Mouse (Mus musculus) limb, embryonic 13.5 days (tissue): ENCODE measurements around the gene Taf6l. TPM values are rescaled to one million over a fixed set of nuclear protein-coding genes. Genes with fewer than 3 reads are reported as not detected.

ENCODE experiments used
- ATAC-seq: fragments of 200-750 bp; cut with Nextera tagmentation; 2 replicates; pipeline ENCODE4 v1.8.0; 2017; ENCODE audit warnings: low read depth, moderate number of reproducible peaks, moderate TSS enrichment; ENCODE audit not compliant: low FRiP score
- H3K27ac ChIP-seq: fragments of 300-500 bp; sonication (generic); 2 replicates; pipeline ENCODE4 v1.5.1; 2015; ENCODE audit warnings: inconsistent platforms, mild to moderate bottlenecking, moderate library complexity
- H3K27me3 ChIP-seq: fragments of 300-500 bp; sonication (generic); 2 replicates; pipeline ENCODE4 v1.6.1; 2015; ENCODE audit warnings: mild to moderate bottlenecking, inconsistent platforms
- H3K36me3 ChIP-seq: fragments of 300-500 bp; sonication (generic); 2 replicates; pipeline ENCODE4 v1.6.1; 2015; ENCODE audit warnings: inconsistent platforms, mild to moderate bottlenecking, moderate library complexity
- H3K4me1 ChIP-seq: fragments of 300-500 bp; sonication (generic); 2 replicates; pipeline ENCODE4 v1.6.1; 2015; ENCODE audit warnings: inconsistent platforms
- H3K4me2 ChIP-seq: fragments of 300-500 bp; sonication (generic); replicated peaks from 2 replicates; pipeline ENCODE4 v1.6.1; 2015; ENCODE audit warnings: inconsistent platforms, mild to moderate bottlenecking, moderate library complexity
- H3K4me3 ChIP-seq: fragments of 300-500 bp; sonication (generic); 2 replicates; pipeline ENCODE4 v1.5.1; 2015; ENCODE audit warnings: moderate library complexity, mild to moderate bottlenecking, inconsistent platforms
- H3K9ac ChIP-seq: fragments of 300-500 bp; sonication (generic); 2 replicates; pipeline ENCODE4 v1.6.1; 2015; ENCODE audit warnings: mild to moderate bottlenecking, inconsistent platforms
- H3K9me3 ChIP-seq: fragments of 300-500 bp; sonication (generic); 2 replicates; pipeline ENCODE4 v1.6.1; 2016; ENCODE audit warnings: inconsistent platforms
- WGBS: fragments of 180-500 bp; shearing (Covaris S2); methylation state at CpG from one replicate; pipeline ENCODE4 v1.1.7; 2015; 5-methylcytosine and 5-hydroxymethylcytosine counted together
- polyA plus RNA-seq: library from polyadenylated mRNA; unstranded; fragments of >200 nt; fragmentation: Nextera tagmentation; extraction: Ambion mirVana; gene quantifications from 2 replicates; pipeline ENCODE4 v1.2.1, GENCODE M21; 2015

The Taf6l gene
- polyA plus RNA-seq, result 31.9 and 32.8 TPM in 2 replicates

GRCm38 (mm10) chr19:8786008-8786781 is at the start of gene Taf6l:
Taf6l (minus strand) TSS chr19:8786417.
- Histone ChIP-seq H3K4me2 (peak within 1 kb of the TSS; percentile 74), H3K4me3 (peak within 1 kb of the TSS; percentile 73), H3K9ac (peak within 1 kb of the TSS; percentile 64), H3K27ac (peak within 1 kb of the TSS; percentile 81), H3K36me3 (peaks cover 40% of the 10 kb centered on the region), H3K4me1 (peaks cover 8% of the 10 kb centered on the region), H3K9me3 (no peaks in the 10 kb centered on the region), H3K27me3 (no peaks in the 10 kb centered on the region)
- WGBS, result 1% methylated on average over 31 of the region's 32 CpGs
- ATAC-seq, result peak; percentile 99

GRCm38 (mm10) chr19:8832971-8833370 is 46.8 kb upstream of the Taf6l start:
- Histone ChIP-seq H3K9me3 (no peaks in the 10 kb centered on the region), H3K9ac (no peak overlapping the region), H3K27me3 (no peaks in the 10 kb centered on the region), H3K4me1 (peaks cover under 1% of the 10 kb centered on the region), H3K36me3 (peaks cover 78% of the 10 kb centered on the region), H3K27ac (no peak overlapping the region), H3K4me2 (no peak overlapping the region), H3K4me3 (no peak overlapping the region)
- 96% methylated on average over 4 of the region's 4 CpGs for WGBS
- no peak for ATAC-seq

DNA sequence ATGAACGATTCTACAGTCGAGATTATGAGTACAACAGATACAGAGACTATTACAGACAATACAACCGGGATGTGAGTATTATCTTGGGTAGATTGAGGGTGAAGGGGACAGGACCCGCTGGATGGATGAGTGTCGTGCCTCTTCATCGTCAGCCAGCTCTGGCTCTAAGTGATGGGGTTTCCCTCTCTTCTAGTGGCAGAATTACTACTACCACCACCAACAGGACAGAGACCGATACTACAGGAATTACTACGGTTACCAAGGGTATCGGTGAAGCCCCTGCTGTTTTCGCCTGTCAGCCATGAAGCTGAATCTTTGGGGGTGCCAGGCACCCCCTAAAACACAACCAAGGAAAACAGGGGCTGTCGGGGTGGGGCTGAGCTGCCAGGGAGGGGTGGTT is 45.0 kb upstream of the Taf6l start:
- H3K4me3 ChIP-seq, result no peak overlapping the region
- H3K4me2 ChIP-seq, result no peak overlapping the region
- H3K4me1 ChIP-seq, result no peaks in the 10 kb centered on the region
- peaks cover 96% of the 10 kb centered on the region for H3K36me3 ChIP-seq
- H3K27me3 ChIP-seq, result no peaks in the 10 kb centered on the region
- WGBS, result 84% methylated on average over 11 of the region's 11 CpGs
- no peaks in the 10 kb centered on the region for H3K9me3 ChIP-seq
- no peak overlapping the region for H3K9ac ChIP-seq
- no peak overlapping the region for H3K27ac ChIP-seq
- no peak for ATAC-seq

- no peak overlapping the region for H3K4me3 ChIP-seq
- H3K27me3 ChIP-seq, result no peaks in the 10 kb centered on the region
- no peak overlapping the region for H3K4me2 ChIP-seq
- H3K27ac ChIP-seq, result no peak overlapping the region
- 92% methylated on average over 8 of the region's 8 CpGs for WGBS
- no peak overlapping the region for H3K9ac ChIP-seq
- no peak for ATAC-seq
- peaks cover 99% of the 10 kb centered on the region for H3K36me3 ChIP-seq
- H3K4me1 ChIP-seq, result no peaks in the 10 kb centered on the region
- no peaks in the 10 kb centered on the region for H3K9me3 ChIP-seq
Measured at GRCm38 (mm10) chr19:8830664-8831063, 44.4 kb upstream of the Taf6l start.

DNA sequence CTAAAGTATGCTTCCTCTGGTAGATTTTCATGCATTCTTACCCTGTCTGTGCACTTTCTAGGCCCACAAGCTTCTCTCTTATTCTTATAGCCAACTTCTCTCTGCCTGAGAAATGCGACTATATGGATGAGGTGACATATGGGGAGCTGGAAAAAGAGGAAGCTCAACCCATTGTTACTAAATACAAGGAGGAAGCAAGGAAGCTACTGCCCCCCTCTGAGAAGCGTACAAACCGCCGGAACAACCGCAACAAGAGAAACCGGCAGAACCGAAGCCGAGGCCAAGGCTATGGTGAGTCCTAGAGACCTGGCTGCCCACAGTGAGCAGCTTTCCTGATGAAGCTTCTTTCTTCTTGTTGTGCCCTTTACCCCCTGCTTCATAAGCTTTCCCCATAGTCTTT is 43.4 kb upstream of the Taf6l start, which contains the start of gene AC129217.1:
TSS of gene AC129217.1 (plus strand) at position 114 of the 400 bp plus-strand sequence.
- no peak for ATAC-seq
- WGBS, result 93% methylated on average over 8 of the region's 8 CpGs
- Histone ChIP-seq H3K4me3 (no peak within 1 kb of the TSS), H3K36me3 (peaks cover 99% of the 10 kb centered on the region), H3K4me1 (no peaks in the 10 kb centered on the region), H3K27me3 (no peaks in the 10 kb centered on the region), H3K27ac (no peak within 1 kb of the TSS), H3K9ac (peak within 1 kb of the TSS; percentile 13; the same call in 1 of the 2 replicates), H3K4me2 (no peak within 1 kb of the TSS), H3K9me3 (no peaks in the 10 kb centered on the region)

DNA sequence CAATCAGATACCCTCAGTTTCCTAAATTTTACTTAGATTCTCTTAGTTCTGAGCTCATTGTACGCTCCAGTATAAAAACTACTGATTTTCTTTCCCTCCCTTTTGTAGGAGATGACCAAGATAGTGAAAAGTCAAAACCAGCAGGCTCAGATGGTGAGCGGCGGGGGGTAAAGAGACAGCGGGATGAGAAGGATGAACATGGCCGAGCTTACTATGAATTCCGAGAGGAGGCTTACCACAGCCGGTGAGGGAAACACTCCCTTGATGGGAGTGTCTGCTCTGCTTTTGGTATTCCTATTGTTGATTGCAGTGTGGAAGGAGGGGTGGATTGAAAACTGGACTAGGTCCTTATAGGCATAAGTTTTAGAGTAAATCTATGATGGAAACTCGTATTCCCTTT is 36.5 kb upstream of the Taf6l start:
- H3K4me2 ChIP-seq, result peak overlapping the region; percentile 85

GRCm38 (mm10) chr19:8821146-8821545 is 34.9 kb upstream of the Taf6l start:
- no peaks in the 10 kb centered on the region for H3K27me3 ChIP-seq
- peak overlapping the region; percentile 99 for H3K9ac ChIP-seq
- no peak overlapping the region for H3K27ac ChIP-seq
- peaks cover 43% of the 10 kb centered on the region for H3K36me3 ChIP-seq
- H3K4me1 ChIP-seq, result peaks cover 41% of the 10 kb centered on the region
- no peaks in the 10 kb centered on the region for H3K9me3 ChIP-seq
- no peak for ATAC-seq
- peak overlapping the region; percentile 85 for H3K4me2 ChIP-seq
- peak overlapping the region; percentile 100 for H3K4me3 ChIP-seq
- under 1% methylated on average over 7 of the region's 7 CpGs for WGBS

More for the DNA sequence above, 36.5 kb upstream of the Taf6l start:
- Histone ChIP-seq H3K9ac (peak overlapping the region; percentile 56), H3K27ac (no peak overlapping the region), H3K4me1 (peaks cover 27% of the 10 kb centered on the region), H3K4me3 (peak overlapping the region; percentile 100), H3K27me3 (no peaks in the 10 kb centered on the region), H3K9me3 (no peaks in the 10 kb centered on the region), H3K36me3 (peaks cover 50% of the 10 kb centered on the region)
- no peak for ATAC-seq
- whole genome bisulfite sequencing, result 86% methylated on average over 8 of the region's 8 CpGs

DNA sequence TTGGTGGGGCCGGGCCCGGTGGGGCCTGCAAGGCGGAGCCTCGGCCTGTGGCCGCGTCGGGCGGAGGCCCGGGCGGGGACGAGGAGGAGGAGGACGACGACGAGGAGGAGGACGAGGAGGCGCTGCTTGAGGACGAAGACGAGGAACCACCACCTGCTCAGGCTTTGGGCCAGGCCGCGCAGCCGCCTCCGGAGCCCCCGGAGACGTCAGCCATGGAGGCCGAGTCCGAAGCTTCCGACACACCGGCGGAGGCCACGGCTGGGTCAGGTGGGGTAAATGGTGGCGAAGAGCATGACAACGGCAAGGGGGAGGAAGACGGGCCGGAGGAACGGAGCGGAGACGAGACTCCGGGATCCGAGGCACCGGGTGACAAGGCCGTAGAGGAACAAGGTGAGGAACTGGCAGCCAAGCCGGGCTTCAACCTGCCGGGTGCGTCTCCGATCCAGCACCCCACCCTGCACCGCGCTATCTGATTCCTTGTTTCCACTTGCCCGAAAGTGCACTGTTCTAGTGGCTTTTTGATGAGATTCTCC is 34.3 kb upstream of the Taf6l start:
- Histone ChIP-seq H3K9me3 (no peaks in the 10 kb centered on the region), H3K36me3 (peaks cover 42% of the 10 kb centered on the region), H3K4me2 (peak overlapping the region; percentile 85), H3K4me1 (peaks cover 46% of the 10 kb centered on the region), H3K9ac (peak overlapping the region; percentile 99), H3K27me3 (no peaks in the 10 kb centered on the region), H3K27ac (peak overlapping the region; percentile 99), H3K4me3 (peak overlapping the region; percentile 100)
- WGBS, result under 1% methylated on average over 48 of the region's 48 CpGs
- peak; percentile 1 for ATAC-seq

GRCm38 (mm10) chr19:8819596-8820423 is 33.6 kb upstream of the Taf6l start, which contains the start of gene Hnrnpul2:
Hnrnpul2 (plus strand) TSS chr19:8820010.
- H3K4me2 ChIP-seq, result peak within 1 kb of the TSS; percentile 85
- H3K9ac ChIP-seq, result peak within 1 kb of the TSS; percentile 99
- H3K27ac ChIP-seq, result peak within 1 kb of the TSS; percentile 99
- WGBS, result under 1% methylated on average over 83 of the region's 83 CpGs
- peaks cover 42% of the 10 kb centered on the region for H3K36me3 ChIP-seq
- H3K27me3 ChIP-seq, result no peaks in the 10 kb centered on the region
- peaks cover 48% of the 10 kb centered on the region for H3K4me1 ChIP-seq
- peak within 1 kb of the TSS; percentile 100 for H3K4me3 ChIP-seq
- H3K9me3 ChIP-seq, result no peaks in the 10 kb centered on the region
- peak; percentile 96 for ATAC-seq

- ATAC-seq, result peak; percentile 93
- Histone ChIP-seq H3K4me3 (peak within 1 kb of the TSS; percentile 100), H3K4me2 (peak within 1 kb of the TSS; percentile 85), H3K27ac (peak within 1 kb of the TSS; percentile 99), H3K9ac (peak within 1 kb of the TSS; percentile 99), H3K9me3 (no peaks in the 10 kb centered on the region), H3K36me3 (peaks cover 41% of the 10 kb centered on the region), H3K27me3 (no peaks in the 10 kb centered on the region), H3K4me1 (peaks cover 48% of the 10 kb centered on the region)
- WGBS, result under 1% methylated on average over 33 of the region's 33 CpGs
Measured at GRCm38 (mm10) chr19:8818801-8819595, 32.8 kb upstream of the Taf6l start, which contains the start of gene Ttc9c. Ttc9c (minus strand) TSS chr19:8819333.

GRCm38 (mm10) chr19:8818301-8818798 is 32.1 kb upstream of the Taf6l start:
- Histone ChIP-seq H3K27me3 (no peaks in the 10 kb centered on the region), H3K27ac (peak overlapping the region; percentile 99), H3K9me3 (no peaks in the 10 kb centered on the region), H3K36me3 (peaks cover 40% of the 10 kb centered on the region), H3K4me3 (peak overlapping the region; percentile 100), H3K9ac (peak overlapping the region; percentile 86), H3K4me2 (peak overlapping the region; percentile 85), H3K4me1 (peaks cover 48% of the 10 kb centered on the region)
- no peak for ATAC-seq
- 25% methylated on average over 14 of the region's 14 CpGs for WGBS
